Comparison of ENCODE assay signal across 10 mouse cellular contexts in the genomic region with DNA sequence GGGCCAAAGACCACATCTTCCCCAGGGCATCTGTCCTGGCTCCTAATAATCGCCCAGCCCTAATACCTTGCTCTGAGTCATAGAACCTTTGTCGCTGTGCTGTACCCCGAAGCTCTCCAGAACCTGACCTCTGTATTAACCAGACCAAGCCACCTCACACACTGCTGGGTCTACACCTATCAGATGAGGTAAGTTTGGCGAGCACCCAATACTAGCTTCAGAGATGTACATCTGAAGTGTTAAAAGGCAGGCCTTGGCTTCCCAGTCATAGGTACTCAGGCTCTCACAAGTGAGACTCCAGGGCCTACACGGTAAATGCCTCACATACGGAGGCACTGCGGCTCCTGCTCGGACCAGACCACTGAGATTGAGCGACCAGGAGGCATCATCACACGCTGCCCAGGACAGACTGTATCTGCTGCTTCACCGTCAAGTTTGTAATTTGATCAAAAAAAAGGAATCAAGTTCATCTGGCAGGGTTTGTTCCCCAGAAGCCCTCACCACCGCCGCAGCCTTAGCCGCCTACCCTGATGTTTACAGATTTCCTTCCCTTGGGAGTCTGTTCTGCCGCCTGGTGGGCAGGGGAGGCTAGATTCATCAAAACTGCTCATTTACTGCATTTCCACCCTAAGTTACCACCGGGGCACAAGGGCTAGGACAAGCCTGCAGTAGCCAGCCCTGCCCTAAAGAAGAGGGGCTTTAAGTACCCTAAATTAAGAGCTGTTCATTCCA. TPM values are rescaled to one million over a fixed set of nuclear protein-coding genes. Genes with fewer than 3 reads are reported as not detected.
DNase-seq lines count a peak whose midpoint lies in the region; ATAC-seq and TF ChIP-seq lines count a peak whose summit lies in the region.
"Had no signal": no experiment of that assay in that cellular context is flagged by ENCODE, and none has a peak within 500 bp of the region (broad histone marks: within the 10 kb centered on the region; RNA-seq: fewer than 3 reads in every experiment).

No protein-coding gene starts in this region.

- peak; percentile 54 for DNase-seq in layer of hippocampus, adult 11-12 months (ENCODE audit: low spot score)
- DNase-seq in layer of hippocampus, postnatal 14 days (ENCODE audit: low spot score in 2 of 2): no peak
- DNase-seq in embryonic facial prominence, embryonic 14.5 days (ENCODE audit: low spot score): peak; percentile 49
- DNase-seq in midbrain, embryonic 11.5 days (ENCODE audit: low spot score, missing footprints): peak; percentile 82
- no peak for DNase-seq in gastrocnemius, postnatal 14 days
- no peak for DNase-seq in cerebellum, adult 8-10 months
- DNase-seq: cerebellum, postnatal 14 days had no signal

- intact Hi-C loops in gastrocnemius, postnatal 14 days (cut with DNase I; ENCODE audit: low total_unique reads): loop anchor here (10.0 kb wide), 1 partner anchor 57 kb away; a partner anchor contains a TSS

- H3K4me2 ChIP-seq in embryonic facial prominence, embryonic 14.5 days (ENCODE audit: low read depth, low read length): peak overlapping the region; percentile 87
- H3K4me2 ChIP-seq in midbrain, embryonic 11.5 days: no peak overlapping the region

- H3K9me3 ChIP-seq in E14TG2a.4 (ENCODE audit: low read length): no peaks in the 10 kb centered on the region
- no peaks in the 10 kb centered on the region for H3K9me3 ChIP-seq in embryonic facial prominence, embryonic 14.5 days (ENCODE audit: control insufficient read depth, low read length)
- no peaks in the 10 kb centered on the region for H3K9me3 ChIP-seq in midbrain, embryonic 11.5 days (ENCODE audit: control insufficient read depth, low read length)

- peak overlapping the region; percentile 83 for H3K4me3 ChIP-seq in E14TG2a.4 (replicated peaks; ENCODE audit: low read length)
- H3K4me3 ChIP-seq in embryonic facial prominence, embryonic 14.5 days (ENCODE audit: low read depth, low read length): no peak overlapping the region
- H3K4me3 ChIP-seq in midbrain, embryonic 11.5 days (ENCODE audit: low read depth, low read length): no peak overlapping the region

- peak overlapping the region; percentile 37 for H3K9ac ChIP-seq in embryonic facial prominence, embryonic 14.5 days (ENCODE audit: low read depth, low read length)
- no peak overlapping the region for H3K9ac ChIP-seq in midbrain, embryonic 11.5 days (ENCODE audit: low read length)

- no peak for ATAC-seq in embryonic facial prominence, embryonic 14.5 days (ENCODE audit: low read depth)
- ATAC-seq in midbrain, embryonic 11.5 days (ENCODE audit: low FRiP score): no peak
- no peak for ATAC-seq in inflammation-experienced regulatory T-cells, adult 6 months

- 70% methylated on average over 16 of the region's 16 CpGs for WGBS in embryonic facial prominence, embryonic 14.5 days
- 83% methylated on average over 16 of the region's 16 CpGs for WGBS in midbrain, embryonic 11.5 days

- H3K36me3 ChIP-seq in E14TG2a.4 (ENCODE audit: insufficient read depth, low read length): peaks cover 56% of the 10 kb centered on the region
- H3K36me3 ChIP-seq in embryonic facial prominence, embryonic 14.5 days (ENCODE audit: control insufficient read depth, insufficient read depth, low read length): peaks cover 49% of the 10 kb centered on the region
- H3K36me3 ChIP-seq in midbrain, embryonic 11.5 days (ENCODE audit: control insufficient read depth, insufficient read depth, low read length): peaks cover 7% of the 10 kb centered on the region; the same call in 1 of the 2 replicates

- no peak for TF ChIP-seq CTCF in E14TG2a.4 (conservative IDR thresholded peaks at IDR 0.05; ENCODE audit: low read length)

- H3K4me1 ChIP-seq in E14TG2a.4 (replicated peaks; ENCODE audit: low read depth, low read length): peaks cover 66% of the 10 kb centered on the region
- H3K4me1 ChIP-seq in embryonic facial prominence, embryonic 14.5 days (ENCODE audit: control insufficient read depth, insufficient read depth, low read length): peaks cover 31% of the 10 kb centered on the region
- H3K4me1 ChIP-seq in midbrain, embryonic 11.5 days (ENCODE audit: control insufficient read depth, insufficient read depth, low read length): peaks cover 15% of the 10 kb centered on the region

- no peak overlapping the region for H3K27ac ChIP-seq in embryonic facial prominence, embryonic 14.5 days (replicated peaks; ENCODE audit: low read depth, low read length)
- no peak overlapping the region for H3K27ac ChIP-seq in midbrain, embryonic 11.5 days (ENCODE audit: low read depth, low read length)
- H3K27ac ChIP-seq: macrophage had no signal

- H3K27me3 ChIP-seq in E14TG2a.4 (ENCODE audit: insufficient read depth, low read length): peaks cover 10% of the 10 kb centered on the region; the same call in 1 of the 2 replicates
- H3K27me3 ChIP-seq in embryonic facial prominence, embryonic 14.5 days (replicated peaks; ENCODE audit: control insufficient read depth, insufficient read depth, low read length): no peaks in the 10 kb centered on the region
- H3K27me3 ChIP-seq in midbrain, embryonic 11.5 days (ENCODE audit: control insufficient read depth, insufficient read depth, low read length): no peaks in the 10 kb centered on the region

RNA-seq across cellular contexts. Expression of a gene that starts 2.2 kb away (rescaled TPM):
- 100 to 1,000 TPM; 186 to 188 TPM for total RNA-seq in layer of hippocampus, postnatal 14 days (2021)
- polyA plus RNA-seq in embryonic facial prominence, embryonic 14.5 days (2014; fragmentation: Nextera tagmentation; extraction: Ambion mirVana): 54.6 and 67.7 TPM in 2 replicates
- 35.9 and 39.5 TPM in 2 replicates for polyA plus RNA-seq in midbrain, embryonic 11.5 days (2014; fragmentation: Nextera tagmentation; extraction: Ambion mirVana)
- total RNA-seq in gastrocnemius, postnatal 14 days (2021): 100 to 1,000 TPM; 114 to 117 TPM
- polyA plus RNA-seq in inflammation-experienced regulatory T-cells, adult 6 months (2017; shearing (Covaris generic)): 10 to 100 TPM; 30.7 to 50.9 (median 31.6) TPM

RNA-seq across cellular contexts. Expression of a gene that starts 44.8 kb away (rescaled TPM):
- 1 to 10 TPM; 3.7 to 4.6 TPM for total RNA-seq in layer of hippocampus, postnatal 14 days (2021)
- polyA plus RNA-seq in embryonic facial prominence, embryonic 14.5 days (2014; fragmentation: Nextera tagmentation; extraction: Ambion mirVana): 2.5 and 2.8 TPM in 2 replicates
- 0.22 and 0.40 TPM in 2 replicates for polyA plus RNA-seq in midbrain, embryonic 11.5 days (2014; fragmentation: Nextera tagmentation; extraction: Ambion mirVana)
- 10 to 100 TPM; 29.4 to 31.5 TPM for total RNA-seq in gastrocnemius, postnatal 14 days (2021)
- polyA plus RNA-seq in inflammation-experienced regulatory T-cells, adult 6 months (2017; shearing (Covaris generic)): under 1 TPM in 1 of 3 experiments, not detected in 2; 0.41 TPM

RNA-seq across cellular contexts. Expression of a gene that starts 57.3 kb away (rescaled TPM):
- 10 to 100 TPM; 14.3 to 18.1 TPM for total RNA-seq in layer of hippocampus, postnatal 14 days (2021)
- polyA plus RNA-seq in embryonic facial prominence, embryonic 14.5 days (2014; fragmentation: Nextera tagmentation; extraction: Ambion mirVana): 32.1 and 33.7 TPM in 2 replicates
- 22.0 and 23.0 TPM in 2 replicates for polyA plus RNA-seq in midbrain, embryonic 11.5 days (2014; fragmentation: Nextera tagmentation; extraction: Ambion mirVana)
- total RNA-seq in gastrocnemius, postnatal 14 days (2021): 1 to 10 TPM; 7.8 to 8.7 TPM
- 10 to 100 TPM in 2 of 3 experiments, 1 to 10 TPM in 1; 7.4 to 14.6 (median 12.3) TPM for polyA plus RNA-seq in inflammation-experienced regulatory T-cells, adult 6 months (2017; shearing (Covaris generic))

Comparison
In these comparisons a context has a peak if more than half of its experiments do, and no peak if none do; other contexts are left out.
1. DNase-seq: peak in layer of hippocampus, adult 11-12 months (single experiment), embryonic facial prominence, embryonic 14.5 days (single experiment) and midbrain, embryonic 11.5 days (single experiment); none in layer of hippocampus, postnatal 14 days (0 of 2), gastrocnemius, postnatal 14 days (single experiment) and cerebellum, adult 8-10 months (single experiment).